Mouse (Mus musculus): ENCODE results near the gene Egln2. TPM values are rescaled to one million over a fixed set of nuclear protein-coding genes. Genes with fewer than 3 reads are reported as not detected.

Gene Egln2
- polyA plus RNA-seq, 1 experiment from 2014 or later, result 97.4 TPM

DNA sequence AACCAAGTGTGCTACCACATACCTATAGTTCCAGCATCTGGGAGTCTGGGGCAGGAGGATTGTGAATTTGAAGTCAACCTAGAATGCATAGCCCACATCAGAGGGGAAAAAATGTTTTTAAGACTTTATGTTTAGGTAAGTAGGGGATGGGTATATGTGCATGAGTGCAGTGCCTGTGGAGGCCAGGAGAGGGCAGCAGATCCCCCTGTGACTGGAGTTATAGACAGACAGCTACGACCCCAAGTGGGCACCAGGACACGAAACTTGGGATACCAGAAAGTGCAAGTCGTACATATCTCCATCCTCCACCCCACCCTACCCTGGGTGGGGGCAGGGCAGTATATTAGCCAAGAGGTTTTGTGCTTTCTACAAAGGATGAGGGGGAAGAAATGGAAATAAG is 18.4 kb upstream of the Egln2 start:
- Histone ChIP-seq H3K4me3 (no peak overlapping the region), H3K9me3 (peaks cover 12% of the 10 kb centered on the region; the same call in 1 of the 2 replicates), H3K4me1 (replicated peaks) (0 out of 2 replicates have a peak, but pooled peaks cover 3% of the 10 kb centered on the region), H3K27ac (no peak overlapping the region), H3K36me3 (peaks cover 73% of the 10 kb centered on the region), H3K27me3 (ENCODE audit: insufficient read depth, poor library complexity, severe bottlenecking) (no peaks in the 10 kb centered on the region)
- peak; percentile 57 for DNase-seq (ENCODE audit: low spot score)
- WGBS, result 75% methylated on average over 3 of the region's 3 CpGs

DNA sequence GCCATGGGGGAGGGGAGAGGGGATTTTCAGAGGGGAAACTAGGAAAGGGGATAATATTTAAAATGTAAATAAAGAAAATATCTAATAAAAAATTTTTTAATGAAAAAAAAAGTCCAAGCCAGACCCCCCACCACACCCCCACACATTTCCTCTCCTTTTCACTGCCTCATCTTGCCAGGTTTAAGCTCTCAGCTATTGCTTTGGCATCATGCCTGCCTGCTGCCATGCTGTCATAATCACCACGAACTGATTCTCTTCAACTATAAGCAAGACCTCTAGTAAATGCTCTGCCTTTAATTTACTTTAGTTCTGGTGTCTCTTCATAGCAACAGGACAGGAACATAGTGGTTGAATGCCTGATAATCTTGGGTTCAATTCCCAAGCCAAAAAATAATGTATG is 15.9 kb upstream of the Egln2 start:
- Histone ChIP-seq H3K27me3 (ENCODE audit: insufficient read depth, poor library complexity, severe bottlenecking) (no peaks in the 10 kb centered on the region), H3K4me1 (replicated peaks) (peaks cover 19% of the 10 kb centered on the region), H3K36me3 (peaks cover 49% of the 10 kb centered on the region), H3K9me3 (peaks cover 12% of the 10 kb centered on the region; the same call in 1 of the 2 replicates), H3K27ac (no peak overlapping the region), H3K4me3 (no peak overlapping the region)
- 98% methylated on average over 1 of the region's 1 CpGs for WGBS
- no peak for DNase-seq (ENCODE audit: low spot score)

DNA sequence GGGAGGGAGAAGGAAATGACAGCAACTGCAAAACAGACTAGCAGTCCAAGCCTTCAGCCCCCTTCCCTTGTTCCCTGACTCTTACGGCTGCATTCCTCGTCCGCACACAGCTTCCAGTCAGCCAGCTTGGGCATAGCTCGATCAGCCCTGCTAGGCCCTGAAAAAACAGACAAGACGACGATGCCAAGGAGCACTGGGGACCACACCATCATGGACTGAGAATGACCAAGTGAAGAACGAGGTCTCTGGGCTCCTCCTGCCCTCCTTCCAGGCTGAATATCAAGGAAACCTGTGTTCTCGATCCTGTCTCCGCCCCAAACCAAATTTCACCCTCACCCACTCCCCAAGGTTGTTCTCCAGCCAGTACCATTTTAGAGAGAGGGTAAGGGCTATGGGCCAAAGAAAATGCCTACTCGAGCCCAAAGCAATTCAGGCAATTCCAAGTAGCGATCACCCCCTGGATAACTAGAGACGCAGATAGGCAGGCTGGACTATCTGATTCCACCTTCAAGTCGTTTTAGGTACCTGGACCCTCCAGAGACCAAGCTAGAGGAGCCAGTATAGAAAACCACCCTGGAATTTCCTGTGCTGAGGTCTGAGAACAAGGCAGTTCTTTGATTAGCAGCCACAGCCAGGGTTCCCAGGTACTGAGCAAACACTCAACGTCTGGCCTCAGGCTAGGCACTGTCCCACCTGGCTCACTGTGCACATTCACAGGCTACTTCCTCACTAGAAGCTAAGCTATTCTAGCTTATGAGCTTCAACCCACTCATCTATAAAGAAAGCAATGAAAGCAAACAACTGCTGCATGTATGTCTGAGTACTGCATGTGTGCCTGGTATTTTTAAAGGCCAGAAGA is 14.5 kb upstream of the Egln2 start, which contains the start of the genes Gm21983 and Mia:
TSS of gene Gm21983 (minus strand) at position 250 of the 859 bp plus-strand sequence.
TSS of gene Mia (minus strand) at position 321 of the 859 bp plus-strand sequence.
- H3K4me3 ChIP-seq, result no peak within 1 kb of the TSS
- DNase-seq (ENCODE audit: low spot score), result no peak

DNA sequence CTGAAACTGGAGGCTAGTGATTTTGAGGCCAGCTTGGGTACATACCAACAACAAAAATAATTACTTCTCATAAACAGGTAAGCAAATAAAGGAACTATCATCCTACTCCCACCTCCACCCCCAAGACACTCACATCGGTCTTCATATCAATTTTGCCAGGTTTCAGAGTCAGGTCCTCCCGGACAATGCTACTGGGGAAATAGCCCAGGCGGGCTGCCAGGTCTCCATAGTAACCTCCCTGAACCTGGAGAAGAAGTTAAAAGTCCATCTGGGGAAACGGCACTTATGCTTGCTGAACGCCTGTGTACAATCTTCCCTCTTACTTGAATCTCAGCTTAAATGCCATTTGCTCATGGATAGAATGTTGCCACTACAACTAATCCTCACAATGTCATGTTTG is 13.4 kb upstream of the Egln2 start:
- no peak for DNase-seq (ENCODE audit: low spot score)
- H3K9me3 ChIP-seq, result peaks cover 1% of the 10 kb centered on the region; the same call in 1 of the 2 replicates
- H3K36me3 ChIP-seq, result peaks cover 31% of the 10 kb centered on the region
- H3K4me1 ChIP-seq (replicated peaks), result peaks cover 19% of the 10 kb centered on the region
- no peak overlapping the region for H3K27ac ChIP-seq
- no peak overlapping the region for H3K4me3 ChIP-seq
- WGBS, result 69% methylated on average over 5 of the region's 5 CpGs
- H3K27me3 ChIP-seq (ENCODE audit: insufficient read depth, poor library complexity, severe bottlenecking), result no peaks in the 10 kb centered on the region

More for the DNA sequence above, 14.5 kb upstream of the Egln2 start, which contains the start of the genes Gm21983 and Mia:
- peaks cover 34% of the 10 kb centered on the region for H3K36me3 ChIP-seq
- H3K27ac ChIP-seq, result no peak within 1 kb of the TSS
- peaks cover 19% of the 10 kb centered on the region for H3K4me1 ChIP-seq (replicated peaks)
- H3K9me3 ChIP-seq, result peaks cover 10% of the 10 kb centered on the region; the same call in 1 of the 2 replicates
- no peaks in the 10 kb centered on the region for H3K27me3 ChIP-seq (ENCODE audit: insufficient read depth, poor library complexity, severe bottlenecking)
- 73% methylated on average over 14 of the region's 14 CpGs for WGBS

DNA sequence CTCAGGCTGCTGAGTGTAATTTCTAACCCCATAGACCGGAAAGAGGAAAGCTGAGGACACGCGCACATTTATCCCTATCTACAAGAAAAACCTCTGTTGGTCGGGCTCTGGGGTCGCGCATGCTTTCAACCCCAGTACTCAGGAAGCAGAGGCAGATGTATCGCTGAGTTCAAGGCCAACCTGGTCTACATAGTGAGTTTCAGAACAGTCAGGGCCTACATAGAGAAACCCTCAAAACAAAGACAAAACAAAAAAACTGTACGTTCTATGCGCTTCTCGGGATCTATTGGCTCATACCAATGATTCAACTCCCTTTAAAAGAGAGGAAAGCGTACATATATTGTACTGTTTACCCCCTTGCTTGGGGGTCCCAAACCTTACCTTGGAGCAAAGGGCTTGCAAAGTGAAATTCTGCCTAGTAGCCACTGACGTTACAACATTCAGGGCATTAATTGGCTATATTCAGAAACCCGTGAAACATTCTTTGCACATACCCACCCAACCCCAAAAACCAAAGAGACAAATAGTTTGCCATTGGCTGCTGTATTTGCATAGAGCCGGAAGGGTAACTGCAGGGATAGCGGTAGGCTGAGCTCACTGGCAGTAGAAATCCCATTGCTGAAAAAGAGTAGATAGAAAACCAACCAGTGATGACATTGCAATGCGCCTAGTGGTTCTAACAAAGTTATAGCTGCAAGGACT is 12.8 kb upstream of the Egln2 start:
- H3K27ac ChIP-seq, result peak overlapping the region; percentile 90
- peak overlapping the region; percentile 63 for H3K4me3 ChIP-seq
- no peak for DNase-seq (ENCODE audit: low spot score)
- 48% methylated on average over 16 of the region's 16 CpGs for WGBS
- no peaks in the 10 kb centered on the region for H3K9me3 ChIP-seq
- H3K4me1 ChIP-seq (replicated peaks), result peaks cover 19% of the 10 kb centered on the region
- H3K27me3 ChIP-seq (ENCODE audit: insufficient read depth, poor library complexity, severe bottlenecking), result no peaks in the 10 kb centered on the region
- H3K36me3 ChIP-seq, result peaks cover 31% of the 10 kb centered on the region

DNA sequence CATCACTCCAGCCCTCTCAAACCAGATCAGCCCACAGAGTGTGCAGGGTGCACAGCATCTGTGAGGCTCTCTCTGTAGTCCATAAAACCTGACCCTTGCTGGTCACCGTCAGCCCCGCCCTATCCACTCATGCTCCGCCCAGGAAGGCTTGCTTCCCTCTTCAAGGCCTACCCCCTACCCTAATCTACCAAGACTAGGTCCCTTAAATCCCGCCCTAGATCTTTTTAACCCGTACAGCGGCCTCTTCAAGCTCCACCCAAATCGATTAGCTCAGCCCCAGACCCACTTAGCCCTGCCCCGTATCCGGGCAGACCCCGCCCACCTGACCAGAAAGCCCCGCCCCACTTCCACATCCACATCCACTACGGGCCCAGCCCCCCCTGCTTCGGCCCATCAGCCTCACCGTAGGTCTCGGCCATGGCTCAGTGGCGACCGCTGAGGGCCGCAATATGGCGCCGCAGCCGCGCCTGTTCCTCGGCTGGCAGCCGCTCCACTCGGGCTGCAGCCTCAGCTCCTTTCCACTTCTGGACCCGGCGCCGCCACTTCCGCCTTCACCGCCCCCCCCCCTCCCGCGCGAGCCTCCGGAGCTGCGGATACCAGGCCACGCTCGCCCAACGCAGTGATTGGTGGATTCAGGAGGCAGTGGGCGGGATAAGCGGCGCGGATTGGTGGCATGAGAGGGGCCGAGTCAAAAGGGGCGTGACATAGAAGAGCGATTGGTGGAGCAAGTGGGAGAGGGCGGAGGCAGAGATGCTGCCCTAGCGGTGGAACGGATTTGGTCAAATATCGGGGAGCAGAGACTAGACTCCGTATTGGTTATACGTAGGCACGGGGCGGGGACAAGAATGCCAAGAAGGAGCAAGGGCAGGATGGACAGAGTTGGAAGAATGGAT is 12.0 kb upstream of the Egln2 start, which contains the start of gene Rab4b:
TSS of gene Rab4b (minus strand) at position 573 of the 893 bp plus-strand sequence.
- WGBS, result under 1% methylated on average over 53 of the region's 53 CpGs
- peak within 1 kb of the TSS; percentile 90 for H3K27ac ChIP-seq
- H3K27me3 ChIP-seq (ENCODE audit: insufficient read depth, poor library complexity, severe bottlenecking), result no peaks in the 10 kb centered on the region
- H3K4me1 ChIP-seq (replicated peaks), result peaks cover 19% of the 10 kb centered on the region
- no peaks in the 10 kb centered on the region for H3K9me3 ChIP-seq
- peak; percentile 100 for DNase-seq (ENCODE audit: low spot score)
- H3K36me3 ChIP-seq, result peaks cover 33% of the 10 kb centered on the region
- peak within 1 kb of the TSS; percentile 63 for H3K4me3 ChIP-seq

DNA sequence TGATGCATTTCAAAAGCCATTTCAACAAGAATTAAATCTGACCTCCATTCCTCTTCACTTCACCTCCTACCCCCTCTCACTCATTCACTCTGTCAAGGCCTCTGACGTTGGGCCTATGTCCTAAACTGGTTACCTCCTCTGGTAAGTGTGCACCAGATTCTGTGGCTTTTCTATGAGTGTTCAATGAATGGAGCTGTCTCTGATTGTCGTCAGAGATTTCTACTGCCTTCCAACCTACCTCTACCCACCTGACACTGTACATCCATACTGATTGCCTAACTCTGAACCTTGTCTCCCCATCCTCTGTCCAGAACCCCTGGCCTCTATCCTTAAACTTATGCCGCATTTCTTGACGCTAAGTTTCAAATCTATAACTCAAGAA is 11.3 kb upstream of the Egln2 start:
- WGBS, result 24% methylated on average over 4 of the region's 4 CpGs
- Histone ChIP-seq H3K27ac (peak overlapping the region; percentile 90), H3K9me3 (no peaks in the 10 kb centered on the region), H3K4me1 (replicated peaks) (peaks cover 19% of the 10 kb centered on the region), H3K27me3 (ENCODE audit: insufficient read depth, poor library complexity, severe bottlenecking) (no peaks in the 10 kb centered on the region), H3K4me3 (peak overlapping the region; percentile 63), H3K36me3 (peaks cover 32% of the 10 kb centered on the region)
- no peak for DNase-seq (ENCODE audit: low spot score)

DNA sequence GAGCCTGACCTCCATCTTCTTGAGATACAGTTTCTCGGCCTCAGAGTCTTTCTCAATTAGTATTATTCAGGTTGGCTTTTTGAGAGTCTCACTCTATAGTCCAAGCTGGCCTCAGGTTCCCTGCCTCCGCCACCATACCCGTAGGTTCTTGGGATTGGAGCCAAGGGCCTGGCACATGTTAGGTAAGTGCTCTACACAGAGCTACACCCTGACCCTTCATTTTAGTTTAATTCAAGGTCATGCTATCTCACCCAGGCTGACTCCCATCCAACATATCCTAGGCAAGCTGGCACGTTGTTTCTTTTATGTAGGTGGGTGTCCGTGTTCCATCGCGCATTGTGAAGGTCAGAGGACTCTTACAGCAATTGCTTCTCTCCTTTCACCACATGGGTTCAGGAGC is 8.3 kb upstream of the Egln2 start:
- Histone ChIP-seq H3K4me3 (no peak overlapping the region), H3K36me3 (peaks cover 52% of the 10 kb centered on the region), H3K9me3 (no peaks in the 10 kb centered on the region), H3K27ac (no peak overlapping the region), H3K27me3 (ENCODE audit: insufficient read depth, poor library complexity, severe bottlenecking) (no peaks in the 10 kb centered on the region), H3K4me1 (replicated peaks) (peaks cover 16% of the 10 kb centered on the region)
- 95% methylated on average over 7 of the region's 7 CpGs for WGBS
- DNase-seq (ENCODE audit: low spot score), result no peak

DNA sequence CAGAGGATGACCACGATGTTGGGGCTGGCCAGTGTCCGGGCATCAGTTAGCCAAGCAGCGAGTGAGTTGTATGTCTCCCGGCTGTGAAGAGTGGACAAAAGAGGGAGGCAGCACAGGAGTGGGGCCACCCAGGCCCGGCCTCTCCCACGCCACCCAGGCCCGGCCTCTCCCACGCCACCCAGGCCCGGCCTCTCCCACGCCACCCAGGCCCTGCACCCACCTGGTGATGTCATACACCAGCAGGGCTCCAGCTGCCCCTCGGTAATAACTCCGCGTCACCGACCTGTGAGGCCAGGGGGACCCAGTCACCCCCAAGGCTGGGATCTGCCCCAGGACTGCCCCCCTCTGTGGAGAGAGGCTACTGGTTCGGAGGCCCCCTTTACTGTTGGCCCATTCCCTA is 7.9 kb upstream of the Egln2 start:
- Histone ChIP-seq H3K4me1 (replicated peaks) (peaks cover 12% of the 10 kb centered on the region), H3K4me3 (no peak overlapping the region), H3K36me3 (peaks cover 52% of the 10 kb centered on the region), H3K27me3 (ENCODE audit: insufficient read depth, poor library complexity, severe bottlenecking) (no peaks in the 10 kb centered on the region), H3K27ac (no peak overlapping the region), H3K9me3 (no peaks in the 10 kb centered on the region)
- no peak for DNase-seq (ENCODE audit: low spot score)
- 90% methylated on average over 15 of the region's 15 CpGs for WGBS

DNA sequence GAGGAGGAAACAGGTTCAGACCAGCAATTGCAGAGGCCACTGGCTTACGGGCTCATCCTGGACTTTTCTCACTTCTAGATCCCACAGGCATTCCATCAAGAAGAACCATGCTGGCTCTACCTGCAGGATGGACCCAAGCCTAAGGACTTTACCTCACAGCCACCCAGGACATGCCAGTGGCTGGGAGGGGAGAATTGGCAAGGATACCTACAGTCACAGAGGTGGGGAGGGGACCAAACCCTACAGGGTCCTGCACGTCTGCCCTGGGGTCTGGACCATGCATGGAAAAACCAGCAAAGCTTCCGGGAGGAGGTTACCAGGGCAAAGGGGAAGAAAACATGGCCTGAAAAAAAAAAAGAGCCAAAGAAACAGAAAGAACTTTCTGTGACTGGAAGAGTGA is 4.4 kb upstream of the Egln2 start:
- Histone ChIP-seq H3K36me3 (peaks cover 55% of the 10 kb centered on the region), H3K9me3 (no peaks in the 10 kb centered on the region), H3K27ac (no peak overlapping the region), H3K4me3 (no peak overlapping the region), H3K4me1 (replicated peaks) (peaks cover 7% of the 10 kb centered on the region), H3K27me3 (ENCODE audit: insufficient read depth, poor library complexity, severe bottlenecking) (no peaks in the 10 kb centered on the region)
- 89% methylated on average over 3 of the region's 3 CpGs for WGBS
- no peak for DNase-seq (ENCODE audit: low spot score)

DNA sequence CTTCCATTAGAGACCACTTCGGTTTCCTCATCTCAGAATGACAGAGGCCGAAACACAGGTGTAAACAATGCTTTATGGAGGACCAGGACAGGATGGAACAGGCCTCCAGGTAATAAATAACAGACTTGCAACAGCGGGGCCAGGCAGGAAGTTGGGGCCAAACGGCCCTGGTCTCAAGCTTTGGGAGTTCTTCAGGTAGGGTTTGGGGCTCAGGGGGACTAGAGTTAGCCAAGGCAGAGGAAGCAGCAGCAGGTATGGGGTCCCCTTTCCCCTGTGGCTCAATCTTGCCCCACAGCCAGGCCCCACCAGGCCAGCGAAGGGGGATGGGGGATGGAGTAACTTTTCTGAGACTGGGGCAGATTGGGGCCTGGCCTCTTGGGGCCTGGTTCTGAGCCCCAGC is 1.8 kb upstream of the Egln2 start:
- Histone ChIP-seq H3K4me1 (replicated peaks) (peaks cover 33% of the 10 kb centered on the region), H3K27ac (no peak overlapping the region), H3K9me3 (no peaks in the 10 kb centered on the region), H3K27me3 (ENCODE audit: insufficient read depth, poor library complexity, severe bottlenecking) (no peaks in the 10 kb centered on the region), H3K36me3 (peaks cover 54% of the 10 kb centered on the region), H3K4me3 (no peak overlapping the region)
- no peak for DNase-seq (ENCODE audit: low spot score)
- 90% methylated on average over 5 of the region's 5 CpGs for WGBS

DNA sequence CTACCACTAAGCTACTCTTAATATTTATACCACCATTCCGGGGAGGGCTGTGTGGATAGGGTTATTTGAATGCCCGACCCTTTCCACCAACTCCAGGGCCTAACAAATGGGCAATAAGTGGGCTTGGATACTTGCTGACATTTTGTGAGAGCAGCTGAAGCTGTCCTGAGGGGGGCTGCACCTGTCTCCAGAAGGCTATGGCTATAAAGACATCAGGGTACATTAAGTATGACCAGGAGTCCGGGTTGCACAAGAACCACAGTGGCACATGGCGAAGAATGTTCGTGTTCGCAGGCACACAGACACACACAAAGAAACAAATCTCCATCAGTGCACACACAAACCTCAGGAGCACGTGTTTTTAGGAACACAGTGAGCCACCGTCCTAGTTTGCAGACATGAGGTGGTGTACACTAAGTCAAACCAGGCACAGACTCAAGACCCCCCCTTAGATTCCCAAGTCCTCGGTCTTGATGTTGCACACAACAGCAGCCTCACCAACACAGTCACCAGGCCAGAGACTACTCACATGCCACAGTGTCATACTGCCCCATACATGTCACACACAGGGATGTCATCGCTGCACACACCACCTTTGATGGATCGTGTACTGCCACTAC is 983 bp upstream of the Egln2 start:
- Histone ChIP-seq H3K36me3 (peaks cover 54% of the 10 kb centered on the region), H3K27me3 (ENCODE audit: insufficient read depth, poor library complexity, severe bottlenecking) (no peaks in the 10 kb centered on the region), H3K9me3 (no peaks in the 10 kb centered on the region), H3K4me3 (peak overlapping the region; percentile 69), H3K4me1 (replicated peaks) (peaks cover 41% of the 10 kb centered on the region), H3K27ac (peak overlapping the region; percentile 99)
- 78% methylated on average over 11 of the region's 11 CpGs for WGBS
- DNase-seq (ENCODE audit: low spot score), result no peak

Measured in hindbrain, embryonic 10.5 days (tissue).